Mouse (Mus musculus) forebrain, embryonic 13.5 days (tissue): ENCODE results near the gene Onecut1. TPM values are rescaled to one million over a fixed set of nuclear protein-coding genes. Genes with fewer than 3 reads are reported as not detected.

Source experiments
- ATAC-seq: fragments of 200-750 bp; cut with Nextera tagmentation; 2 replicates; pipeline ENCODE4 v1.8.0; 2017
- H3K27ac ChIP-seq: fragments of 300-500 bp; sonication (generic); 2 replicates; pipeline ENCODE4 v1.5.1; 2015; ENCODE audit warnings: inconsistent platforms, mild to moderate bottlenecking, moderate library complexity
- H3K27me3 ChIP-seq: fragments of 300-500 bp; sonication (generic); 2 replicates; pipeline ENCODE4 v1.6.1; 2015; ENCODE audit warnings: mild to moderate bottlenecking, inconsistent platforms
- H3K36me3 ChIP-seq: fragments of 300-500 bp; sonication (generic); 2 replicates; pipeline ENCODE4 v1.6.1; 2015; ENCODE audit warnings: mild to moderate bottlenecking, inconsistent platforms; ENCODE audit not compliant: poor library complexity, severe bottlenecking
- H3K4me1 ChIP-seq: fragments of 300-500 bp; sonication (generic); 2 replicates; pipeline ENCODE4 v1.6.1; 2015; ENCODE audit warnings: inconsistent platforms
- H3K4me2 ChIP-seq: fragments of 300-500 bp; sonication (generic); 2 replicates; pipeline ENCODE4 v1.6.1; 2015; ENCODE audit warnings: inconsistent platforms, mild to moderate bottlenecking, moderate library complexity
- H3K4me3 ChIP-seq: fragments of 300-500 bp; sonication (generic); 2 replicates; pipeline ENCODE4 v1.5.1; 2015; ENCODE audit warnings: mild to moderate bottlenecking, inconsistent platforms
- H3K9ac ChIP-seq: fragments of 300-500 bp; sonication (generic); 2 replicates; pipeline ENCODE4 v1.6.1; 2015; ENCODE audit warnings: mild to moderate bottlenecking, inconsistent platforms
- H3K9me3 ChIP-seq: fragments of 300-500 bp; sonication (generic); replicated peaks from 2 replicates; pipeline ENCODE4 v1.6.1; 2016; ENCODE audit warnings: inconsistent platforms
- WGBS: fragments of 180-500 bp; shearing (Covaris S2); methylation state at CpG from one replicate; pipeline ENCODE4 v1.1.7; 2015; 5-methylcytosine and 5-hydroxymethylcytosine counted together
- polyA plus RNA-seq: library from polyadenylated mRNA; unstranded; fragments of >200 nt; fragmentation: Nextera tagmentation; extraction: Ambion mirVana; gene quantifications from 2 replicates; pipeline ENCODE4 v1.2.1, GENCODE M21; 2015

Onecut1 gene
- polyA plus RNA-seq, 1 experiment from 2014 or later, result 1.2 TPM

DNA sequence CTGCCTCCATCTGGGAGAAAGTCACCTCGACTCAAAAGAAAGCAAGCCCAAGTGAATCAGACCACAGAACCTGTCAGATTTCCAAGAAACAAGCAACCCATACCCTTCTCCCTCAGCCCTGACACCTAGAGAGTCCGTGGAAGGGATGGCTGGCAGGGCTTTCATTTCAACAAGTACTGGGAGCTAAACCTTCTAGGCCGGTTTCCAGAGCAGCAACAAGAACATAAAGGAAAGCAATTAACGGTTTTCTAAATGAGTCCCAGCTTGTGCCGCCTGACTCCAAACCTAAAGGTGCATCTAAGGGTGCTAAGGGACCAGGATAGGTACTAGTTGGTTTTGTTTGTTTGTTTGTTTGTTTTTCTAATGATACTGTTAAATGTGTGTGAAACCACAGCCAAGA, 10.1 kb upstream of the Onecut1 start:
- Histone ChIP-seq H3K9me3 (no peaks in the 10 kb centered on the region), H3K36me3 (no peaks in the 10 kb centered on the region), H3K27me3 (peaks cover 97% of the 10 kb centered on the region), H3K4me3 (no peak overlapping the region), H3K9ac (no peak overlapping the region), H3K27ac (no peak overlapping the region), H3K4me2 (no peak overlapping the region), H3K4me1 (peaks cover 18% of the 10 kb centered on the region)
- under 1% methylated on average over 5 of the region's 5 CpGs for WGBS
- ATAC-seq, result no peak

DNA sequence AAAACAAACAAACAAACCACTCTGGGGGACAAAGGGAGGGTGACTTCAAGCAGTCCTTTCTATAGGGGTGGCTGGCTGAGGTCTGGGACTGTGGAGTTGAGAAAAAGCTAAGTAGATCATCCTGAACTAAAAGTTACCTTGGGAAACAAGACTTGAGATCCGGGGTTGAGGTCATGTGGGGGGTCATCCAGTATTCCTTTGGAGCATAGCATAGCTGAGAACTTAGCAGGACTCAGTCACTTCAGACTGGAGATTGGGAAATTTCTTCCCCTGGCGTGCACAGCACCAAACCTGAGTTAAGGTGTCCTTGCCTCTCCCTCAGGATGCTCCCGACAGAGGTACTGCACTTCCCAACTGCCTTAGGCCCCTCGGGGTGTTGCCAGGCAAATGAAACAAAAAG, 9.4 kb upstream of the Onecut1 start:
- Histone ChIP-seq H3K27ac (no peak overlapping the region), H3K4me3 (no peak overlapping the region), H3K27me3 (peaks cover 97% of the 10 kb centered on the region), H3K4me2 (no peak overlapping the region), H3K36me3 (no peaks in the 10 kb centered on the region), H3K4me1 (peaks cover 17% of the 10 kb centered on the region), H3K9me3 (no peaks in the 10 kb centered on the region), H3K9ac (no peak overlapping the region)
- 4% methylated on average over 4 of the region's 4 CpGs for WGBS
- no peak for ATAC-seq

DNA sequence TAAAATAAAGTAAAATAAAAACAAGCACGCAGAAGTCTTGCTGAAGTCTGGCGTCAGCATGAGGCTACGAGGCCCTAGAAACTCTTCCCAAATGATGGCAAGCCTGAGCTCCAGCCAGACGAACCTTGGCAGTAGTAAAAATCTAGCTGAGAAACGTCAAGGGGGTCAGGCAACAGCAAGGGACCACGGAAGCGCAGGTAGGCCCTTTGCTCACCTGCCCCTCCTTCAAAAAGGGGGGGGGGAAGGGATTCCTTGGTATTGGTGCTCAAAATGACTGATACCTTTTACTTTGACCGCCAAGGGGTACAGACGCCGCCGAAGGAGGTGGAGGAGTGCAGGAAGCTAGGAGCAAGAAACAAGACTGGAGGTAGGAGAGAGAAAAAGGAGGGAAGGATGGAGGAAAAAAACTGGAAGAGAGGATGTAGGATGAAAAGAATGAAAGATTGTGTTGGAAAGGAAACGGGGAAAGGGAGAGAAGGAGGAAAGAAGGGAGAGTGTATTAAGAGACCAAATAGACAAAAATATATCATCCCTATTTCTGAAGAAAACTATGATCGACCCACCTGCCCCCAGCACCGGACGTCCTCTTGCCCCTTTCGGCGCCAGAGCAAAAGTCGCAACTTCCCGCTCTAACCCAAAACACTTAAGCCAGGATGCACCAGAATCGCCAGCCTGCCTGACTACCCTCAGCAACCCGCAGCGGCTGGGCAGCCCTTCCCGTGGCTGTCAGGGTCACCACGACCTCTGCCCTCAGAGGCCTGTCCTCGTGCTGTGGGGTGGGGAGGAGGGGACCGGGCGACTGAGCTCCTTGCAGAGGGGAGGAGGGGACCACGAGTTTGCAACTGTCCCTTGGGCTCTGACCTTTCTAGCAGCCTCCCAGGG, 8.3 kb upstream of the Onecut1 start:
- under 1% methylated on average over 27 of the region's 28 CpGs for WGBS
- H3K27me3 ChIP-seq, result peaks cover 97% of the 10 kb centered on the region
- H3K9ac ChIP-seq, result no peak overlapping the region
- H3K4me2 ChIP-seq, result no peak overlapping the region
- H3K9me3 ChIP-seq, result no peaks in the 10 kb centered on the region
- H3K27ac ChIP-seq, result no peak overlapping the region
- no peaks in the 10 kb centered on the region for H3K36me3 ChIP-seq
- ATAC-seq, result no peak
- H3K4me1 ChIP-seq, result peaks cover 13% of the 10 kb centered on the region
- no peak overlapping the region for H3K4me3 ChIP-seq

DNA sequence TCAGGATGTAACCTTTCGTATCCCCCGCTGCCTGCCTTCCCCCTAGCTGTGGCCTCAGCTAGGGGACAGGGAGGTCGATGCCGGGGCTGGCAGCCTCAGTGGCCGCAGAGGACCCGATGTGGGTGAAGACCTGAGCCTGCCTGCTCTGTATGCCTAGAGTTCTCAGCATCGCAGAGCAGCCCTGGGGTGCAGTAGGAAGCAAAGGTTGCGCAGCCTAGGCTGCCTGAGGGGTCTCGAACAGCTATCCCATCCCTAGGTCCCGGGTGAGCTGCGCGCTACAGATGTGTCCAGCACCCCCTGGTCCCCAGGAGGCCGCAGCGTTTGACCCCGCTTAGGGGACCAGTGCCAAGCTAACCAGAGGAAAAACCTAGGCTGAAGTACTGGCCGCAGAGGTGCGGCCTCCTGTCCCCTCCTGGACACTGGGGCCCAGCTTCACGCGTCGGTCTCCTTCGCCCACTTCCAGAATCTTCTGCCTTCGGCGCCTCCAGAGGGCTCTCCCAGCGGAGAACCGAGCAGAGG, 7.6 kb upstream of the Onecut1 start:
- H3K4me3 ChIP-seq, result no peak overlapping the region
- no peaks in the 10 kb centered on the region for H3K9me3 ChIP-seq
- H3K36me3 ChIP-seq, result no peaks in the 10 kb centered on the region
- H3K27ac ChIP-seq, result no peak overlapping the region
- no peak overlapping the region for H3K9ac ChIP-seq
- H3K27me3 ChIP-seq, result peaks cover 97% of the 10 kb centered on the region
- ATAC-seq, result peak; percentile 25; the same call in 1 of the 2 replicates
- no peak overlapping the region for H3K4me2 ChIP-seq
- WGBS, result under 1% methylated on average over 25 of the region's 25 CpGs
- H3K4me1 ChIP-seq, result peaks cover 6% of the 10 kb centered on the region

DNA sequence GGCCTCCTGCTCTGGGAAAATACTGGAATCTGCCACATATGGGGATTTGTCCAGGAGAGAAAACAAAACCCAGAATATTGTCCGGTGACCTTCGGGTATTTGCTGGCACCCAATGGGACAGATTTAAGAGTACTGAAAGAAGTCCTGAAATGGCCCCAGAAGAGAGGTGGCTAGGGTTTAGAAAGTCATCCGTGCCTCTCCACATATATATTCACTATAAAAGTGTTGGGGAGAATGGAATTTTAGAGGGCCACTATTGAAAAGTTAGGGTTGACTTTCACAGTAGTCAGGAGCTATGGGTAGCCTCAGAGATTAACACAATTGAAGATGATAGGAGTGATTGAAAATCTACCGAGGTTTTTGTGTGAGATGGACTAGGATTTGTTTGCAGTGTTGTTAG, 6.3 kb upstream of the Onecut1 start:
- Histone ChIP-seq H3K27ac (no peak overlapping the region), H3K4me3 (no peak overlapping the region), H3K4me2 (no peak overlapping the region), H3K4me1 (peaks cover 4% of the 10 kb centered on the region; the same call in 1 of the 2 replicates), H3K36me3 (no peaks in the 10 kb centered on the region), H3K9ac (no peak overlapping the region), H3K27me3 (peaks cover 98% of the 10 kb centered on the region), H3K9me3 (no peaks in the 10 kb centered on the region)
- ATAC-seq, result no peak
- under 1% methylated on average over 4 of the region's 4 CpGs for WGBS

DNA sequence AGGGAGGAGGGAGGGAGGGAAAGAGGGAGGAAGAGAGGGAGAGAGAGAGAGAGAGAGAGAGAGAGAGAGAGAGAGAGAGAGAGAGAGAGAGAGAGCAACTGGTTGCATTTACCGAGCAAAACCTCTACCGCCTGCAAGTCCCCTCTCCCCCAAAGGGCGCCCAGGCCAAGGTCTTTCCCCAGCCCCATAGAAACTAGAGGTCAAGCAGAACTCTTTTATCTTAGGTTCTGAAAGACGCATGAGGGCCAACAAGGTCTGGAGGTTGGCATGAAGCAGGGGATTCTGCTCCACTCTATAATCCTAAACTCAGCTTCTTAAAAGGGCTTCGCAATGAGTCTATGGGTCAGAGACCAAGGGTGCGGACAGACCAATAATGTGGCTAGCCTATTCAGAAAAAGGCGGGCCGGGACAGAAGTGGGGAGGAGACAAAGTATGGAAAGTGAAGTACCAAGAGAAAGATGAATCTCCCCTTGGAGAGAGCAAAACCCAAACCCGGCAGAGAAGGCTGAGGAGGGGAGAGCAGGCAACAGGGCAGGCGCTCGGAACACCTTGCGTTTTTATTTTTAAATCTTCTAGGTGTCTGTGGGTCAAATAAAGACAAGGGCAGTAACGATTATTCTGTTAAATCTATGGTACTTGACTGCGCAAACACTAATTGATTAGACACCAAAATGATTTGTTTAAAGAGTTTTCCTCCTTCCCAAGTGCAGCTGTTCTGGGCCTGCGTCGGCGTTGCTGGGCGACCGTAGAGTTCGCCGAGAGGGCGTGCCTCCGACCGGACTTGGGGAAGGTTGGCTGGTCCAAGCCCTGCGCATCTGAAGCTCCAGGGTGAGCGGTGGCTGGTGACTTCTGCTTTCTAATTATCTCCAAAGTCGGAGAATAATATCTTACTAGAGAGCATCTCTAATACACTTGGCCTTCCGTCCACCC, 4.9 kb upstream of the Onecut1 start:
- Histone ChIP-seq H3K9me3 (no peaks in the 10 kb centered on the region), H3K4me3 (no peak overlapping the region), H3K9ac (no peak overlapping the region), H3K27me3 (peaks cover 98% of the 10 kb centered on the region), H3K4me2 (no peak overlapping the region), H3K27ac (no peak overlapping the region), H3K36me3 (no peaks in the 10 kb centered on the region), H3K4me1 (peaks cover 15% of the 10 kb centered on the region)
- ATAC-seq, result no peak
- WGBS, result under 1% methylated on average over 28 of the region's 28 CpGs

DNA sequence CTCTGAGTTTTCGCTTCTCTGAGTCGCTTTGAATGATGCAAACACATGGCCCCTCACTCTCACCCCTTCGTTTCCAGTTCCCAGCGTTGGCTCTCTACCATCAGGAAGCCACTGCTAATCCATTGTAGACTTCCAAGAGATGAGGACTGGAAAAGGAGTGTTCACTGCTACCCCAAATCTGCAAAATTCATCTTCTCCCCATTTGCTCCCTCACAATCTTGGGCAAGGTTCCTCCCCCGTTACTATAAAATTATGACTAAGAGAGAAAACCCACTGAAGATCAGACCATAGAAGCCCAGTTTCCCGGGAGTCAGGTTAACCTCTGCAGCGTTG, 4.2 kb upstream of the Onecut1 start:
- WGBS, result 3% methylated on average over 7 of the region's 7 CpGs
- ATAC-seq, result no peak

DNA sequence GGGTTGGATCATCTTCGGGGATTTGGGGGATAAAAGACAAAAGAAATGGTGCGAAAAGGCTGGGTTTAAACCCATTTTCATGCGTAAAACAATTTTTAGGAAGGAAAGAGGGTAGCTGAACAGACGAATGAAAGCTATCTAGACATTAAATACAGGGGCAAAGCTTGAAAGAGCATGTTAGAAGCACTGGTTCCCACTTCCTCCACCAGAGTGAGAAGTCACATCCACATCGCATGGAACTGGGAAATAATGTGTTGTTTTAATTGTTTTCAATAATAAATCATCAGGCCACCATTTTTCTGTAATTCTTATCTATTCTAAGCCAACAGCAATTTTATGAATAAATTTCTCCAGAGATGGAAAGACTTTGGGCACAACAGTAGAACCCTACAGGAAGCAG, 3.6 kb upstream of the Onecut1 start:
- ATAC-seq, result no peak
- WGBS, result 3% methylated on average over 5 of the region's 5 CpGs

More for the DNA sequence above, 4.2 kb upstream of the Onecut1 start:
- H3K27me3 ChIP-seq, result peaks cover 98% of the 10 kb centered on the region
- no peak overlapping the region for H3K9ac ChIP-seq
- H3K27ac ChIP-seq, result no peak overlapping the region
- H3K4me2 ChIP-seq, result no peak overlapping the region
- no peaks in the 10 kb centered on the region for H3K36me3 ChIP-seq
- H3K9me3 ChIP-seq, result no peaks in the 10 kb centered on the region
- no peak overlapping the region for H3K4me3 ChIP-seq
- peaks cover 22% of the 10 kb centered on the region for H3K4me1 ChIP-seq

DNA sequence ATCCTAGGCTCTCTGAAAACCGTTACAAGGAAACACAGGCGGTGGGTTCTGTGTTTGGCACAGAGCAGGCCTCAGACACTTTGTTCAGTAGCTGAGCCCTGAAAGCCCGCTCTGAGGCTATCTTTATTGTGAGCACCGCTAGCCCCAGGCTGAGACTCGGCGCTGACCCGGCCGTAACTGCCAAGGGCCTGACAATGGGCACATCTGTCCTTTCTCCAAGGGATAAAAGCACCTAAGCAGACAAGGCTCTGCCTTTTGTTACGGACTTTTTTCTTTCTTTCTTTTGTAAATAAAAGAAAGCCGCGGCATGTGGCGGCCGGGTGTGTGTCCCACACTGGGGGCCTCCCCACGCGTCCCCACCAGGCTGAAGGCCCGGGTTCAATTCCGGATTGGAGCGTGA, 1.3 kb upstream of the Onecut1 start:
- Histone ChIP-seq H3K27ac (no peak overlapping the region), H3K9ac (no peak overlapping the region), H3K36me3 (no peaks in the 10 kb centered on the region), H3K4me1 (peaks cover 43% of the 10 kb centered on the region), H3K9me3 (no peaks in the 10 kb centered on the region), H3K27me3 (peaks cover 100% of the 10 kb centered on the region), H3K4me3 (0 out of 2 replicates have a peak overlapping the region, but pooled peaks have one; percentile 7), H3K4me2 (peak overlapping the region; percentile 95; the same call in 1 of the 2 replicates)
- ATAC-seq, result no peak
- WGBS, result 3% methylated on average over 18 of the region's 18 CpGs

More for the DNA sequence above, 3.6 kb upstream of the Onecut1 start:
- no peaks in the 10 kb centered on the region for H3K36me3 ChIP-seq
- H3K27ac ChIP-seq, result no peak overlapping the region
- H3K27me3 ChIP-seq, result peaks cover 98% of the 10 kb centered on the region
- peaks cover 28% of the 10 kb centered on the region for H3K4me1 ChIP-seq
- H3K4me2 ChIP-seq, result no peak overlapping the region
- no peak overlapping the region for H3K4me3 ChIP-seq
- H3K9me3 ChIP-seq, result no peaks in the 10 kb centered on the region
- no peak overlapping the region for H3K9ac ChIP-seq

DNA sequence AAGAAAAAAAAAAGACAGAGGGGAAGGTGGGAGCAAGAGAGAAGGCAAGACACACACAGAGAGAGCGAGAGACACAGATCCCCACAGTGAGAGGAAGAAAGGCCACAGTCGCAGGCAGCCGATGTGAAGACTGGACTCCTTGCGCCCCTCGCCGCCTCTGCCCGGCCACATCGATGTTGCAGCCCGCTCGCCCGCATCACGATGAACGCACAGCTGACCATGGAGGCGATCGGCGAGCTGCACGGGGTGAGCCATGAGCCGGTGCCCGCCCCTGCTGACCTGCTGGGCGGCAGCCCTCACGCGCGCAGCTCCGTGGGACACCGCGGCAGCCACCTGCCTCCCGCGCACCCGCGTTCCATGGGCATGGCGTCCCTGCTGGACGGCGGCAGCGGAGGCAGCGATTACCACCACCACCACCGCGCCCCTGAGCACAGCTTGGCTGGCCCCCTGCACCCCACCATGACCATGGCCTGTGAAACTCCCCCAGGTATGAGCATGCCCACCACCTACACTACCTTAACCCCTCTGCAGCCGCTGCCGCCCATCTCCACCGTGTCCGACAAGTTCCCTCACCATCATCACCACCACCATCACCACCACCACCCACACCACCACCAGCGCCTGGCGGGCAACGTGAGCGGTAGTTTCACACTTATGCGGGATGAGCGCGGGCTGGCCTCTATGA, 517 bp downstream of the Onecut1 start:
- H3K4me1 ChIP-seq, result peaks cover 46% of the 10 kb centered on the region
- peak; percentile 16 for ATAC-seq
- H3K27me3 ChIP-seq, result peaks cover 100% of the 10 kb centered on the region
- H3K4me3 ChIP-seq, result peak overlapping the region; percentile 50
- H3K9ac ChIP-seq, result peak overlapping the region; percentile 63
- H3K27ac ChIP-seq, result no peak overlapping the region
- no peaks in the 10 kb centered on the region for H3K9me3 ChIP-seq
- peak overlapping the region; percentile 95 for H3K4me2 ChIP-seq
- H3K36me3 ChIP-seq, result no peaks in the 10 kb centered on the region
- under 1% methylated on average over 48 of the region's 48 CpGs for WGBS

DNA sequence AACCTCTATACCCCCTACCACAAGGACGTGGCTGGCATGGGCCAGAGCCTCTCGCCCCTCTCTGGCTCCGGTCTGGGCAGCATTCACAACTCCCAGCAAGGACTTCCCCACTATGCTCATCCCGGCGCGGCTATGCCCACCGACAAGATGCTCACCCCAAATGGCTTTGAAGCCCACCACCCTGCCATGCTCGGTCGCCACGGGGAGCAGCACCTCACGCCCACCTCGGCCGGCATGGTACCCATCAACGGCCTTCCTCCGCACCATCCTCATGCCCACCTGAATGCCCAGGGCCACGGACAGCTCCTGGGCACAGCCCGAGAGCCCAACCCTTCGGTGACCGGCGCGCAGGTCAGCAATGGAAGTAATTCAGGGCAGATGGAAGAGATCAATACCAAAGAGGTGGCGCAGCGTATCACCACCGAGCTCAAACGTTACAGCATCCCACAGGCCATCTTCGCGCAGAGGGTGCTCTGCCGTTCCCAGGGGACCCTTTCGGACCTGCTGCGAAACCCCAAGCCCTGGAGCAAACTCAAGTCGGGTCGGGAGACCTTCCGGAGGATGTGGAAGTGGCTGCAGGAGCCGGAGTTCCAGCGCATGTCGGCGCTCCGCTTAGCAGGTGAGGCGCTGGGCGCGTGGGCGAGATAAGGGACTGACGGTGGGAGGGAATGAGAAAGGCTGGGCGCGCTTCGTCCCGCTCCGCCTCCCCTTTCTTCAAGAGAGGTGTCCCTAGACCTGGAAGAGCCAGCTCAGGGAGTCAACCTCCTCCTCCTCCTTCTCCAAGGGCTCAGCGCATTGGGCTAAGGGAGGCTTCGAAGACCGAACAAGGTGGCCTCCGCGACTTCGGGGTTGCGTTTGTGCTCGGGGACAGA, 1.3 kb downstream of the Onecut1 start:
- no peaks in the 10 kb centered on the region for H3K9me3 ChIP-seq
- peak overlapping the region; percentile 15; the same call in 1 of the 2 replicates for H3K27ac ChIP-seq
- H3K4me2 ChIP-seq, result peak overlapping the region; percentile 95
- WGBS, result under 1% methylated on average over 56 of the region's 56 CpGs
- H3K4me1 ChIP-seq, result peaks cover 50% of the 10 kb centered on the region
- peak overlapping the region; percentile 50 for H3K4me3 ChIP-seq
- peak overlapping the region; percentile 63 for H3K9ac ChIP-seq
- ATAC-seq, result no peak
- no peaks in the 10 kb centered on the region for H3K36me3 ChIP-seq
- H3K27me3 ChIP-seq, result peaks cover 100% of the 10 kb centered on the region
